ENCODE assay signal across 9 mouse cellular contexts in genomic region chr6:23132573-23133181, GRCm38 (mm10). TPM values are rescaled to one million over a fixed set of nuclear protein-coding genes. Genes with fewer than 3 reads are reported as not detected.
DNase-seq lines count a peak whose midpoint lies in the region; ATAC-seq and TF ChIP-seq lines count a peak whose summit lies in the region.
"Had no signal": no experiment of that assay in that cellular context is flagged by ENCODE, and none has a peak within 500 bp of the region (broad histone marks: within the 10 kb centered on the region; RNA-seq: fewer than 3 reads in every experiment).

Aass (minus strand) TSS chr6:23132986.

- TF ChIP-seq POLR2A in testis, adult 2 months (IDR thresholded peaks at IDR 0.05; ENCODE audit: control insufficient read depth, low read depth, low read length): no peak

- intact Hi-C loops in left cerebral cortex, postnatal 4 days (cut with DNase I): no loop called here

- peak within 1 kb of the TSS; percentile 72 for H3K4me3 ChIP-seq in E14TG2a.4 (replicated peaks; ENCODE audit: low read length)
- H3K4me3 ChIP-seq in hindbrain, embryonic 16.5 days (ENCODE audit: low read length): peak within 1 kb of the TSS; percentile 46
- peak within 1 kb of the TSS; percentile 63 for H3K4me3 ChIP-seq in midbrain, embryonic 10.5 days
- peak within 1 kb of the TSS; percentile 44 for H3K4me3 ChIP-seq in testis, adult 2 months (ENCODE audit: control insufficient read depth, low read depth, low read length)

- no peak for TF ChIP-seq CTCF in E14TG2a.4 (conservative IDR thresholded peaks at IDR 0.05; ENCODE audit: low read length)
- no peak for TF ChIP-seq CTCF in testis, adult 2 months (IDR thresholded peaks at IDR 0.05; ENCODE audit: control insufficient read depth, insufficient read depth, insufficient replicate concordance, low read depth, low read length)

- no peak within 1 kb of the TSS for H3K27ac ChIP-seq in hindbrain, embryonic 16.5 days (ENCODE audit: low read depth, low read length)
- peak within 1 kb of the TSS; percentile 35; the same call in 1 of the 2 replicates for H3K27ac ChIP-seq in midbrain, embryonic 10.5 days (replicated peaks)
- no peak within 1 kb of the TSS for H3K27ac ChIP-seq in testis, adult 2 months (ENCODE audit: control insufficient read depth, insufficient read depth, low read depth, low read length)

- WGBS in hindbrain, embryonic 16.5 days: 0% methylated on average over 20 of the region's 20 CpGs
- WGBS in midbrain, embryonic 10.5 days: under 1% methylated on average over 20 of the region's 20 CpGs

- H3K9ac ChIP-seq in hindbrain, embryonic 16.5 days (ENCODE audit: low read depth, low read length): peak within 1 kb of the TSS; percentile 54; the same call in 1 of the 2 replicates

- no peaks in the 10 kb centered on the region for H3K9me3 ChIP-seq in E14TG2a.4 (ENCODE audit: low read length)
- H3K9me3 ChIP-seq in hindbrain, embryonic 16.5 days (ENCODE audit: control insufficient read depth, low read length): no peaks in the 10 kb centered on the region
- H3K9me3 ChIP-seq in midbrain, embryonic 10.5 days (replicated peaks): no peaks in the 10 kb centered on the region

- H3K36me3 ChIP-seq in E14TG2a.4 (ENCODE audit: insufficient read depth, low read length): no peaks in the 10 kb centered on the region
- no peaks in the 10 kb centered on the region for H3K36me3 ChIP-seq in hindbrain, embryonic 16.5 days (ENCODE audit: control insufficient read depth, insufficient read depth, low read length)
- H3K36me3 ChIP-seq in midbrain, embryonic 10.5 days: no peaks in the 10 kb centered on the region
- H3K36me3 ChIP-seq in testis, adult 2 months (ENCODE audit: control insufficient read depth, insufficient read depth, low read length): no peaks in the 10 kb centered on the region

- H3K4me2 ChIP-seq in hindbrain, embryonic 16.5 days (ENCODE audit: low read length): peak within 1 kb of the TSS; percentile 86

- peaks cover 26% of the 10 kb centered on the region for H3K27me3 ChIP-seq in E14TG2a.4 (ENCODE audit: insufficient read depth, low read length)
- H3K27me3 ChIP-seq in hindbrain, embryonic 16.5 days (replicated peaks; ENCODE audit: control insufficient read depth, insufficient read depth, low read length): no peaks in the 10 kb centered on the region
- H3K27me3 ChIP-seq in midbrain, embryonic 10.5 days (ENCODE audit: low read depth, poor library complexity, severe bottlenecking): peaks cover 18% of the 10 kb centered on the region
- H3K27me3 ChIP-seq in testis, adult 2 months (ENCODE audit: control insufficient read depth, insufficient read depth, low read length): peaks cover 4% of the 10 kb centered on the region

- DNase-seq in adrenal gland, postnatal 25 days: peak; percentile 46
- DNase-seq in gastrocnemius, adult 18-20 months (ENCODE audit: low spot score): peak; percentile 11
- DNase-seq in left cerebral cortex, postnatal 4 days: peak; percentile 8
- peak; percentile 56 for DNase-seq in midbrain, embryonic 10.5 days (ENCODE audit: low spot score)

- peak; percentile 89 for ATAC-seq in hindbrain, embryonic 16.5 days
- no peak for ATAC-seq in inflammation-experienced regulatory T-cells, adult 6 months
- ATAC-seq: Patski had no signal

- H3K4me1 ChIP-seq in E14TG2a.4 (replicated peaks; ENCODE audit: low read depth, low read length): peaks cover 13% of the 10 kb centered on the region
- H3K4me1 ChIP-seq in hindbrain, embryonic 16.5 days (ENCODE audit: control insufficient read depth, insufficient read depth, low read depth, low read length): peaks cover 5% of the 10 kb centered on the region
- H3K4me1 ChIP-seq in midbrain, embryonic 10.5 days: peaks cover 13% of the 10 kb centered on the region
- H3K4me1 ChIP-seq in testis, adult 2 months (ENCODE audit: control insufficient read depth, insufficient read depth, low read length): peaks cover 6% of the 10 kb centered on the region

RNA-seq across cellular contexts. Expression of gene Aass, which starts in this region (rescaled TPM):
- 3.7 and 6.4 TPM in 2 replicates for total RNA-seq in adrenal gland, postnatal 25 days (2021)
- under 1 TPM; 0.23 to 0.31 TPM for total RNA-seq in gastrocnemius, adult 18-20 months (2021)
- 0.74 TPM in 2 replicates for polyA plus RNA-seq in hindbrain, embryonic 16.5 days (2015; fragmentation: Nextera tagmentation; extraction: Ambion mirVana)
- under 1 TPM; 0.60 to 0.66 TPM for total RNA-seq in left cerebral cortex, postnatal 4 days (2021)
- 1.6 and 2.1 TPM in 2 replicates for polyA plus RNA-seq in midbrain, embryonic 10.5 days (2016; fragmentation: Nextera tagmentation; extraction: Ambion mirVana)
- polyA plus RNA-seq in testis, adult 2 months (2012; rRNA removed): 0.81 and 0.93 TPM in 2 replicates
- polyA plus RNA-seq in inflammation-experienced regulatory T-cells, adult 6 months (2017; shearing (Covaris generic)): under 1 TPM in 1 of 3 experiments, not detected in 2; 0.09 TPM
- polyA plus RNA-seq: Patski had no signal

Comparison
In these comparisons a context has a peak if more than half of its experiments do, and no peak if none do; other contexts are left out.
1. Peak in DNase-seq in gastrocnemius, adult 18-20 months; RNA of the gene not detected or under 1 TPM.
2. Peak in ATAC-seq, H3K4me3 ChIP-seq, H3K9ac ChIP-seq and H3K4me2 ChIP-seq in hindbrain, embryonic 16.5 days; RNA of the gene not detected or under 1 TPM.
3. Peak in DNase-seq in left cerebral cortex, postnatal 4 days; RNA of the gene not detected or under 1 TPM.